Mouse (Mus musculus) hematopoietic stem cell, adult 5-6 weeks (primary cell): Measurements from ENCODE around the gene Il1f5. TPM values are rescaled to one million over a fixed set of nuclear protein-coding genes. Genes with fewer than 3 reads are reported as not detected.

Experiments used
- ATAC-seq, 2 experiments: fragments of 125-278 bp in 1 of 2; replicated peaks in 1 of 2; 2 replicates each; pipeline ENCODE4 v1.8.0; 2016 to 2017; ENCODE audit warnings: inconsistent platforms in 2 of 2, mild to moderate bottlenecking in 2 of 2, moderate number of reproducible peaks in 2 of 2, low read depth in 1 of 2, moderate TSS enrichment in 1 of 2; ENCODE audit not compliant: low FRiP score in 2 of 2, poor library complexity in 2 of 2, severe bottlenecking in 2 of 2, insufficient read depth in 1 of 2, low TSS enrichment in 1 of 2
- total RNA-seq: library from RNA; stranded (forward); fragments of 172-1452, 232-1000 nt; gene quantifications from 2 replicates; pipeline ENCODE4 v1.2.3, GENCODE M21; 2017

Il1f5 gene
- total RNA-seq: not detected in 2 replicates

DNA sequence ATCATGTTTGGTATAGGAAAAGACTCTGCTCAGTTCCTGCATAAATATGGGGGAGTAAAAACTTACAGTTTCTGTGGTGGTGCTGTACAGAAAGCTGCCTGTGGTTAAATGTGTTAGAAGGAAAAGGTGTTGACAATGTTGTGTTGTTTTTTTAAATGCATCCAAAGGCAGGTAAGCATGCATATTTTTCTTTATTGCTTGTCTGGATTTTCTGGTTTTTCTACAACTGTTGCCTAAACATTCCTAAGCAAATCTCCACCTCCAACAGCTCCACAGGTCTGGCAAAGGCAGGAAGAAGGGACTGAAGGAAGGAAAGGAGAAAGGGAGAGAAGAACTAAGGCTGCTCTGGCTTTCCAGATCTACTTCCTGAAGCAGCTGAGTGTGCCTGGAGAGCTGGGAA is at the start of gene Il1f5:
Gene Il1f5 (plus strand): TSS at position 301 of the 400 bp plus-strand sequence.
- ATAC-seq: no peak

DNA sequence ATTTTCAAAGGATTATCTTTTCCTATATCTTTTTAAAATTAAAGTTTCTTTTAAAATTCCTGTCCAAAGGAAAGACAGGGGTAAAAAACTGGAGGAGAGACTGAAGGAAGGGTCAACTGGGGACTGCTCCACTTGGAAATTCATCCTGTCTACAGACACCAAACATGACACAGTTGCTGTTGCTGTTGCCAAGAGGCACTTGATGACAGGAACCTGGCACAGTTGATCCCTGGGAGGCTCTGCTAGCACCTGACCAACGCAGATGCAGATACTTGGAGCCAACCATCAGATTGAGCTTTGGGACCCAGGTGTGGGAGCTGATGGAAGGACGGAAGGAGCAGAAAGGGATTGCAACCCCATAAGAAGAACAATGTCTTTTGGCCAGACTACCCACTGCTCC is 49.6 kb upstream of the Il1f5 start:
- ATAC-seq: no peak

DNA sequence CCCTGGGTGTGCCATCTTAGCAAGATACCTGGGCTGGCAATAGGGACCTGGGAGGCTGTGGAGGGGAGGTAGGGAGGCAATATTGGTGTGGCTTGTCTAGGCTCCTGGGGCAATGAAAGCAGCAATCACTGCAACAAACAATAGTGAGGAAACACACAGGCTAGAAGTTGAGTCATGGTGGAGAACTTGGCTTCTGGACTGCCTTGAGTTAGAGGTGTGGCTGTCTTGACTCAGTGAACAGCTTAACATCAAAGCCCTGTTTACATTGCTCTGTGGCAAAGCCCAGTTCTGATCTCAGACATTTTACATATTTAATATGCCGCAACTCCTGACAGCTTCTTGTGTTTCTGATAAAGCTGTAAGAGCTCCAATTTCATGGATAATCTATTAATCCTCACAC is 9.3 kb upstream of the Il1f5 start:
- ATAC-seq: no peak

DNA sequence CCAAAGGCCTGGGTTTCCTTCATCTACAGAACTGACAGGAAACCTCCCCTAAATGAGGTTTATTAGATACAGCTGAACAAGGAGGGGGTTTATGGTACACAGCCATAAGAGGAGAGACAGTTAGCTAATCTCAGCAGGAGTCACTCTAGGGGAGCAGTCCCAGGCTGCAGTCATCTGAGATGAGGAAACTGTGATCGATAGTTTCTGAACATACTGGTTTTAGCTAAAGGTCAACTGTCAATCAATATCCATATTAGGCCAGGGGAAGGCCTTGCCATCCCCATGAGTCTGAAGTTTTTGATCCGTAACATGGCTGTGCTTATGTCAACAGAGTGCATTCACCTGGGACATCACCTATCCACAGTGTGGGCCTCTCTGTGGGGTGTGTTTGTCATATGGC is 3.1 kb upstream of the Il1f5 start:
- no peak for ATAC-seq

DNA sequence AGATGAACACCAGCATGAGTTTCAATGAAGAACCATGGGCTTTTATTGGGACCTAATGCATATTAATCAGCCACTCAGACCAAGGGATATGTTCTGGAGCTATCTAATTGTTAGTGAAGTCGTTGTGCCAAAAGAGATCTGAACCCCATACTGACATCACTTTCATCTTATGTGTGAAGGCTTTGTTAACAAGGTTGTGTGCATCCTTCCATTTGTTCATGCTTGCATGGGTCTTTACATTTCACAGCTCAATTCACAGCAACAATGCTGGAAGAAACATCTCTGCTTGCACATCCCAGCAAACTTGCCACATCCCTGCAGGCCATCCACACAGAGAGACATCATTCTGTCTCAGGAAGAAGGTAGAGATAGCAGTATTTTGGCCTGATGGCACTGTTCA is 1.6 kb upstream of the Il1f5 start:
- no peak for ATAC-seq

DNA sequence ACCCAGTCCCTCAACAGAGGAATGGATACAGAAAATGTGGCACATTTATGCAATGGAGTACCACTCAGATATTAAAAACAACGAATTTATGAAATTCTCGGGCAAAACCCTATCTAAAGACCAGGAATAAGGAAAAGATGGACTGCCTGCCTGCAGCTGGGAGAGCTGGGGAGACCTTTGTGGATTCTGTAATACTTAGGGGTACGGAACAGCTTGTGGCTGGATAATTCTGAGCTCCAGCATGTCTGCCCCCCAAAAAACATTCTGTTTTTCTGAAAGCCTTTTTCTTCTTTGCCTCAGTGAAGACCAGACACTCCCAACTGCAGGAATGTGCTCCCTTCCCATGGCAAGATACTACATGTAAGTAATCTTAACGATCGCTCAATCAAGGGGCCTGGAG is 14.1 kb downstream of the Il1f5 start, which contains the start of gene Il1f10:
Gene Il1f10 (plus strand): TSS at position 301 of the 400 bp plus-strand sequence.
- ATAC-seq: no peak

DNA sequence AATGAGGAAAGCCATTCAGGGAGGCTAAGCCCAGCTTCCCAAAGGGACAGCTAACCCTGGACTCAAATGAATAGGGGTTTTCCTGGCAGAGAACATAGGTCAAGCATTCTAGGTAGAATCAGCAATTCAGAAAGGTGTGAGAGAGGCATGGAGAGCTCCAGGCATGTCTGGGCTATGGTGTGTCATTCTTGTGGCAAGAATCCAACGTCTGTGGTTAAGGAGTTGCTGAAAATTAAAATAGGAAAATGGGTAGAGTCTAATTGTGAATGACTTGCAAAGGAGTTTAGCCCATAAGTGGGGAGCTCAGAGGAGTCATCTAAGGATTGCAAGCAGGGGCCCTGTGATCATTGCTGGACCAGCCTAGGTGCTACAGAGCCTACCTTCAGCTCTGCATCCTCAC is 17.9 kb downstream of the Il1f5 start:
- no peak for ATAC-seq

DNA sequence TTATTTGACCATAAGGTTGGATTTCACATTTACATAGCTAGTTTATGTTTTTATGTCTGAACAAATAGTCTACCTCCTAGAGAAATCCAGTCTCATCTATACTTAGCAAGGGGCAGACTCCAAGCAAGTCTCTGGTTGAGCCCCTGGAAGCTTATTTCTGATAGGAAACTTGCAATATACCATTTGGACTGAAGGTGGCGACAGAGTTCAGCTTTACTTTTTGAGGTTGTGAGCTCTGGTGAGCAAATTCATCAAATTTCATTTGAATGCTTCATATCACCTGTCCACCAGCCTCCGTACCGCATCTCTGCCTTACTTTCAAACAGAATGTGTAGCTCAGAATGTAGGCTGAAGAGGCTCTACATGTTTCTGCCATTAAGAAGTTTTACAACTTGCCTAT is 20.1 kb downstream of the Il1f5 start:
- peak; percentile 73 to 78 for ATAC-seq

DNA sequence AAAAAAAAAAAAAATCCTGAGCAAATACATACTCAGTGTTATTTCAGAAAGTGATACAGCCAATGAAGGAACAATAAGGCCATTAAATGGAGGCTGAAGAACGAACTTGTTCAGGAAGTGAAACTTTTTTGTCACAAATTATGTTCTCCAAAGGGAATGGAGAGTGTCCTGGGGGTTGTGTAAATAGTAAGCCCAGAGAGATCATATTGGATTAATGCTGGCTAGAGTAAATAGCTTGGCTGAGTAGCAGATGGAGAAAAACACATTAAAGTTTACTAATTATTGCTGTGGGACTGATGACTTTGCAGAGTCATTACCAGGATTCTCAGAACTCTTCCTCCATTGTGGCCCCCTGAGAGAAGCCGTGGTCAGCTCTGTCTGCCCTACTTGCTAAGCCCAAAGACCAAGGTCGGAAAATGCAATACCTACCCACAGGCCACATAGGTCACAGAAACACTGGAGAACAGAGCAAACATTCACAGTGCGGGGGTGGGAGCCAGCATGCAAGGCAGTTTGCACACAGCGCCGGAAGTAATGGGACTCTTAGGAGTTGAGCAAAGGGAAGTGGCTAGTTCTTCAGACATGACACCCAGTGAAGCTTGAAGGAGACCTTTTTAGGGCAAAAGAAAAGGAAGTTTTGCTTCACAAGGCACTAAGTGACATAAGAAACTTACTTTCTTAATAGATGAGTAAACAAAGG is 34.7 kb downstream of the Il1f5 start:
- peak; percentile 49 to 88; a peak in 3 of 4 replicates for ATAC-seq

DNA sequence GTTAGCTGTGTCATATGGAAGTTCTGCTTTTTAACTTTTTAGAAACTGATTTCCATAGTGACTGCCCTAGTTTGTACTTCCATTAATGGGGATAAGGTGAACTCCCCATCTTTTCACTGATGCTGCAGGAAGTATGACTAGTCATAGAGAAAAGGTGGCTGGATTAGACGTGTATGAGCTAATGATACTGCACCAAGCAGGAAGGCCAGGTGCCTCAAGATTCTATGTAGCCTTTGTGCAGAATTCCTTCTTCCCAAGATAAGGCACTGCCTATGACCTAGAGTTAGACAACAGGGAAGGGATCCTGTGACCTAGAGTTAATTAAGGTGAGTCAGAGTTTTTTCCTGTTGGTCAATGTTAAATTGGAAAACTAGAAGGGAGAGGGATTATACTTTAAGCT is 40.2 kb downstream of the Il1f5 start:
- ATAC-seq: no peak

DNA sequence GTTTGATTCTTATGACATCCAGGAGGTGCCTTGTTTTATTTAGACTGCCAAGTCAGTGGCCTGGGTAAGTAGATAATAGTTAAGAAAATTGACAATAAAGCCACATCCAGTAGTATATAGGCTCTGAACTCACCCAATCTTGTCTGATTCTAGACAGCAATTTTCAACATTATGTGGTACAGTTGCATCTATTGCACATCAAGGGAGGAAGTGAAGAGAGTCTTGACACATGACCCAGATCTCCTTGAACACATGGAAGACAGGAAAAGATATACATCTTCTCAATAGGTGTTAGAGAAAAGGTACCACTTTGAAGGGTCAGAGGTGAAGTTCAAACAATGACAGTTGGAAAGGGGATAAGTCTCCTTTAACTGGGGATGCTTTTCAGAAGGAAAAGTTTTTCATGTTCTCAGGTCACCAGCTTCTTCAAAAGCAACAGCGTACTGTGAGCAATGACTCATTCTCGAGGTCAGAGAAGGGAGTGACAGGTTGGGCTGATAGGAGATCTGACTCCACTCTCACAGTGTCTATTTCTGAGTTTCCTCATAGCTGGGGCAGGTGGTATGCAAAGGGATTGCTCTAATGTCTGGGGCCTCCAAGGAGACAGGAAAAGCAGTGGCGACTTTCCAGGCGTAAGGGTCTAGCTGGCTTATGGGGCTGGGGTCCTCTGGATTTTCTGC is 41.3 kb downstream of the Il1f5 start:
- peak in 1 of 2 experiments; percentile 64; a peak in 2 of 4 replicates for ATAC-seq

Other genes starting within 250 kb of the Il1f5 start
- 34.8 and 40.6 TPM in 2 replicates for gene Hnmt, start 227.6 kb upstream of the Il1f5 start, total RNA-seq
- not detected in 2 replicates for gene Tbpl2, start 180.4 kb upstream of the Il1f5 start, total RNA-seq
- not detected in 2 replicates for gene Il1f8, start 123.8 kb upstream of the Il1f5 start, total RNA-seq
- gene Il1f9, start 90.5 kb upstream of the Il1f5 start, total RNA-seq: 5.3 and 9.4 TPM in 2 replicates
- gene Il1f6, start 61.5 kb upstream of the Il1f5 start, total RNA-seq: not detected in 2 replicates
- gene Il1f10, start 14.2 kb downstream of the Il1f5 start, total RNA-seq: not detected in 2 replicates
- 1.5 and 6.9 TPM in 2 replicates for gene Il1rn, start 59.9 kb downstream of the Il1f5 start, total RNA-seq
- gene Psd4, start 90.6 kb downstream of the Il1f5 start, total RNA-seq: 90.2 and 92.4 TPM in 2 replicates
- not detected in 2 replicates for gene Pax8, start 198.6 kb downstream of the Il1f5 start, total RNA-seq